Mouse (Mus musculus) C2C12 (cell line): ENCODE data around the gene Pigc. TPM values are rescaled to one million over a fixed set of nuclear protein-coding genes. Genes with fewer than 3 reads are reported as not detected.

ENCODE experiments used
- H3K27me3 ChIP-seq: one replicate; pipeline ENCODE4 v1.6.1; 2011; ENCODE audit not compliant: control insufficient read depth, insufficient read depth, insufficient read length
- H3K36me3 ChIP-seq: one replicate; pipeline ENCODE4 v1.6.1; 2011; ENCODE audit not compliant: control insufficient read depth, insufficient read depth
- H3K4me3 ChIP-seq: one replicate; pipeline ENCODE4 v1.5.1; 2011; ENCODE audit warnings: mild to moderate bottlenecking, control low read depth; ENCODE audit not compliant: poor library complexity, insufficient read depth, severe bottlenecking
- H3K79me2 ChIP-seq: one replicate; pipeline ENCODE4 v1.6.1; 2011; ENCODE audit not compliant: control insufficient read depth, insufficient read depth
- H3K79me3 ChIP-seq: one replicate; pipeline ENCODE4 v1.6.1; 2011; ENCODE audit warnings: low read depth, control low read depth
- H3ac ChIP-seq: one replicate; pipeline ENCODE3; 2011; ENCODE audit warnings: low read depth; ENCODE audit not compliant: control insufficient read depth, insufficient read length
- CEBPB ChIP-seq: IDR thresholded peaks from one replicate; pipeline ENCODE4 v1.6.1; 2011; ENCODE audit warnings: low read depth, mild to moderate bottlenecking, control low read depth, moderate library complexity
- CTCF ChIP-seq: IDR thresholded peaks from one replicate; pipeline ENCODE4 v1.5.1; 2011; ENCODE audit not compliant: control insufficient read depth, insufficient read depth, insufficient read length
- FOSL1 ChIP-seq: IDR thresholded peaks from one replicate; pipeline ENCODE4 v1.8.0; 2011; ENCODE audit warnings: mild to moderate bottlenecking, low read length; ENCODE audit not compliant: poor library complexity, insufficient read depth, severe bottlenecking
- MAX ChIP-seq: IDR thresholded peaks from one replicate; pipeline ENCODE4 v1.6.1; 2011; ENCODE audit warnings: mild to moderate bottlenecking, control low read depth
- MYOD1 ChIP-seq: IDR thresholded peaks from one replicate; pipeline ENCODE4 v1.6.1; 2011; ENCODE audit warnings: low read depth; ENCODE audit not compliant: control insufficient read depth, insufficient read length
- MYOG ChIP-seq: IDR thresholded peaks from one replicate; pipeline ENCODE4 v1.6.1; 2011; ENCODE audit not compliant: control insufficient read depth, insufficient read length; ENCODE audit errors: extremely low read depth
- USF1 ChIP-seq: IDR thresholded peaks from one replicate; pipeline ENCODE4 v1.6.1; 2011; ENCODE audit warnings: low read depth, mild to moderate bottlenecking, control low read depth, moderate library complexity
- polyA plus RNA-seq: library from polyadenylated mRNA; unstranded; fragments of >200 nt; fragmentation: generic; extraction: Trizol; gene quantifications from one replicate; pipeline ENCODE4 v1.2.1, GENCODE M21; 2012; ENCODE audit warnings: missing spikeins

Gene Pigc
- polyA plus RNA-seq, 1 experiment = 9.2 TPM

GRCm38 (mm10) chr1:161925281-161925805 lies 43.6 kb upstream of the Pigc start:
- no peaks in the 10 kb centered on the region for H3K79me2 ChIP-seq
- no peaks in the 10 kb centered on the region for H3K36me3 ChIP-seq
- H3K4me3 ChIP-seq = no peak overlapping the region
- H3K79me3 ChIP-seq = no peaks in the 10 kb centered on the region
- TF ChIP-seq MYOD1 (no peak), MYOG (no peak), USF1 (no peak), CEBPB (no peak), MAX (no peak), FOSL1 (no peak), CTCF (no peak)
- H3ac ChIP-seq = no peak overlapping the region
- H3K27me3 ChIP-seq = peaks cover 3% of the 10 kb centered on the region

GRCm38 (mm10) chr1:161927976-161928375 lies 41.0 kb upstream of the Pigc start:
- Histone ChIP-seq H3K79me3 (no peaks in the 10 kb centered on the region), H3K36me3 (no peaks in the 10 kb centered on the region), H3K79me2 (no peaks in the 10 kb centered on the region), H3K4me3 (no peak overlapping the region), H3K27me3 (peaks cover 3% of the 10 kb centered on the region), H3ac (no peak overlapping the region)
- no peak for TF ChIP-seq USF1
- no peak for TF ChIP-seq FOSL1
- TF ChIP-seq MYOD1 = no peak
- TF ChIP-seq CEBPB = no peak
- TF ChIP-seq CTCF = no peak
- no peak for TF ChIP-seq MYOG
- TF ChIP-seq MAX = no peak

DNA sequence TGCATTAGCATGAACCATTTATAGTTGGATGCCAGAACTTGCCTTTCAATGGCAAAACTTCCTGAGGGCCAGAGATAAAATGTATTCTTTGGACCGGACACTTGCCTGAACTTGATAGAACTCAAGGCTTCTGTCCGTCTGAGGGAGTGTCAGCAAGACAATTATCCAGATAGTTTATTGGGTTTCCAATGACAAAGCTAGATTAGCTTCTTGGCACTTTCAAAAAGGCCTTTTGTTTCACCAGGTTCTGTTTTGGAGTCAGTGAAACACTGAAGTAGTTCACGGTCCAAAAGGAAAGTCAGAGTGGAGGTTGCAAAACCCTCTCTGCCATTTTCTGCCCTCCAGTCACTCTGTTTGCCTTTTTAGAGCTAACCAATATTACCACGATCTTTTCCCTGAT lies 37.7 kb upstream of the Pigc start:
- Histone ChIP-seq H3ac (no peak overlapping the region), H3K79me3 (no peaks in the 10 kb centered on the region), H3K79me2 (no peaks in the 10 kb centered on the region), H3K36me3 (no peaks in the 10 kb centered on the region), H3K27me3 (no peaks in the 10 kb centered on the region), H3K4me3 (no peak overlapping the region)
- TF ChIP-seq USF1 = no peak
- no peak for TF ChIP-seq MYOD1
- no peak for TF ChIP-seq MYOG

GRCm38 (mm10) chr1:161931817-161932216 lies 37.2 kb upstream of the Pigc start:
- TF ChIP-seq MYOD1 = no peak
- TF ChIP-seq CEBPB = no peak
- no peak for TF ChIP-seq FOSL1
- TF ChIP-seq MAX = no peak
- TF ChIP-seq USF1 = no peak
- no peak for TF ChIP-seq CTCF
- TF ChIP-seq MYOG = no peak
- H3K79me2 ChIP-seq = no peaks in the 10 kb centered on the region
- no peaks in the 10 kb centered on the region for H3K79me3 ChIP-seq
- no peak overlapping the region for H3K4me3 ChIP-seq
- H3K36me3 ChIP-seq = no peaks in the 10 kb centered on the region
- no peaks in the 10 kb centered on the region for H3K27me3 ChIP-seq
- no peak overlapping the region for H3ac ChIP-seq

DNA sequence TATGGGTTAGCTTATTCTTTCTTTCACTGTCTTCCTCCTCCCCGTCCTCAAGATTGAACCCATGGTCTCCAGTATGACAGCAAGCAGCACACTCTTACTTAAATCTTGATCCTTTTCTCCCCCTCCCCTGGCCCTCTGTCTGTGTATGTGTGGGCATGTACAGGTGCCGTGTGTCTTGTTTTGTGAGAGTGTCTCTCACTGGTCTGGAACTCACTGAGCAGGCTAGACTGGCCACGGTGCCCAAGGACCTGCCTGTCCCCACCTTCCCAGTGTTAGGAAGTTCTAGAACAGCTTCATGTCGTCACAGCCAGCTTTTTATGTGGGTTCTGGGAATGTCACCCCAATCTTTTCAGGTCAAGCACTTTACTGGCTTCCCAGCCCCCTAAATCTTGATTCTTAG lies 36.7 kb upstream of the Pigc start:
- no peaks in the 10 kb centered on the region for H3K79me3 ChIP-seq
- H3K27me3 ChIP-seq = no peaks in the 10 kb centered on the region
- TF ChIP-seq CEBPB = no peak
- TF ChIP-seq MYOD1 = no peak
- no peak for TF ChIP-seq MYOG
- TF ChIP-seq USF1 = no peak
- no peak for TF ChIP-seq CTCF
- no peak for TF ChIP-seq MAX
- no peak for TF ChIP-seq FOSL1
- no peak overlapping the region for H3K4me3 ChIP-seq
- no peaks in the 10 kb centered on the region for H3K79me2 ChIP-seq
- no peak overlapping the region for H3ac ChIP-seq
- H3K36me3 ChIP-seq = no peaks in the 10 kb centered on the region

GRCm38 (mm10) chr1:161942082-161942481 lies 26.9 kb upstream of the Pigc start:
- H3K36me3 ChIP-seq = no peaks in the 10 kb centered on the region
- H3K27me3 ChIP-seq = no peaks in the 10 kb centered on the region
- no peak overlapping the region for H3ac ChIP-seq
- no peak overlapping the region for H3K4me3 ChIP-seq
- TF ChIP-seq MYOD1 (no peak), FOSL1 (no peak), CTCF (no peak), MYOG (no peak), MAX (no peak)
- H3K79me3 ChIP-seq = no peaks in the 10 kb centered on the region
- H3K79me2 ChIP-seq = no peaks in the 10 kb centered on the region
